Mouse (Mus musculus) MEL (cell line): Measurements from ENCODE around the gene Rftn2.

Source experiments
- CHD2 ChIP-seq: IDR thresholded peaks from 2 replicates; pipeline ENCODE4 v1.6.1; 2011; ENCODE audit warnings: low read length, improper control_type of control experiment
- CTCF ChIP-seq, 3 experiments: IDR thresholded peaks in 2 of 3; conservative IDR thresholded peaks in 1 of 3; 2 replicates each; pipeline ENCODE4 v1.5.1; 2011 to 2012; ENCODE audit warnings: low read length in 3 of 3, low read depth in 2 of 3, mild to moderate bottlenecking in 2 of 3, improper control_type of control experiment in 1 of 3, inconsistent platforms in 1 of 3, mixed read lengths in 1 of 3, moderate library complexity in 1 of 3; ENCODE audit not compliant: control insufficient read depth in 1 of 3, insufficient read depth in 1 of 3, poor library complexity in 1 of 3, severe bottlenecking in 1 of 3
- GATA1 ChIP-seq: IDR thresholded peaks from 2 replicates; pipeline ENCODE4 v1.6.1; 2011; ENCODE audit warnings: low read depth, low read length, improper control_type of control experiment
- POLR2A ChIP-seq, 2 experiments: IDR thresholded peaks; 2 replicates each; pipeline ENCODE4 v1.6.1; 2011 to 2012; ENCODE audit warnings: low read length in 2 of 2, mild to moderate bottlenecking in 2 of 2, control low read depth in 1 of 2, improper control_type of control experiment in 1 of 2, low read depth in 1 of 2, moderate library complexity in 1 of 2; ENCODE audit not compliant: control insufficient read depth in 1 of 2, insufficient read depth in 1 of 2, poor library complexity in 1 of 2
- POLR2AphosphoS5 ChIP-seq: IDR thresholded peaks from 2 replicates; pipeline ENCODE4 v1.6.1; 2012; ENCODE audit warnings: low read depth, borderline replicate concordance, mild to moderate bottlenecking, inconsistent platforms, low read length, moderate library complexity, mixed read lengths
- RAD21 ChIP-seq: IDR thresholded peaks from 2 replicates; pipeline ENCODE4 v1.6.1; 2011; ENCODE audit warnings: mild to moderate bottlenecking, low read depth, low read length, improper control_type of control experiment
- ZC3H11A ChIP-seq: IDR thresholded peaks from 2 replicates; pipeline ENCODE4 v1.6.1; 2012; ENCODE audit warnings: low read depth, mild to moderate bottlenecking, inconsistent platforms, low read length, improper control_type of control experiment
- ZNF384 ChIP-seq: IDR thresholded peaks from 2 replicates; pipeline ENCODE4 v1.6.1; 2012; ENCODE audit warnings: low read depth, mild to moderate bottlenecking, inconsistent platforms, low read length, improper control_type of control experiment

GRCm38 (mm10) chr1:55157329-55157728 lies 69.3 kb downstream of the Rftn2 start:
- no peak for TF ChIP-seq RAD21
- TF ChIP-seq GATA1, result no peak
- no peak for TF ChIP-seq CHD2
- TF ChIP-seq CTCF (IDR thresholded peaks at IDR 0.05 in 2 of 3, conservative IDR thresholded peaks at IDR 0.05 in 1 of 3; ENCODE audit: control insufficient read depth in 1 of 3, insufficient read depth in 1 of 3, low read depth in 2 of 3, low read length in 3 of 3, poor library complexity in 1 of 3, severe bottlenecking in 1 of 3), result no peak
- no peak for TF ChIP-seq POLR2A (IDR thresholded peaks at IDR 0.05; ENCODE audit: control insufficient read depth in 1 of 2, insufficient read depth in 1 of 2, low read depth in 1 of 2, low read length in 2 of 2, poor library complexity in 1 of 2)
- TF ChIP-seq POLR2AphosphoS5, result no peak
- TF ChIP-seq ZC3H11A, result no peak
- no peak for TF ChIP-seq ZNF384
